Mouse (Mus musculus) kidney, adult 8-10 months (tissue): ENCODE data around the gene Fam47e.
"Not testable (repeated sequence)": the region's sequence is repeated elsewhere in the genome, so short reads cannot be mapped to it uniquely, and the experiment has no call there.

ENCODE experiments used
- DNase-seq, 2 experiments: peaks; one replicate each; pipeline ENCODE4 v3.0.0; 2022

Fam47e gene

GRCm38 (mm10) chr5:92554891-92555511, at the start of gene Fam47e:
Fam47e (plus strand) TSS chr5:92555069.
- peak in 1 of 2 experiments; percentile 10 for DNase-seq

DNA sequence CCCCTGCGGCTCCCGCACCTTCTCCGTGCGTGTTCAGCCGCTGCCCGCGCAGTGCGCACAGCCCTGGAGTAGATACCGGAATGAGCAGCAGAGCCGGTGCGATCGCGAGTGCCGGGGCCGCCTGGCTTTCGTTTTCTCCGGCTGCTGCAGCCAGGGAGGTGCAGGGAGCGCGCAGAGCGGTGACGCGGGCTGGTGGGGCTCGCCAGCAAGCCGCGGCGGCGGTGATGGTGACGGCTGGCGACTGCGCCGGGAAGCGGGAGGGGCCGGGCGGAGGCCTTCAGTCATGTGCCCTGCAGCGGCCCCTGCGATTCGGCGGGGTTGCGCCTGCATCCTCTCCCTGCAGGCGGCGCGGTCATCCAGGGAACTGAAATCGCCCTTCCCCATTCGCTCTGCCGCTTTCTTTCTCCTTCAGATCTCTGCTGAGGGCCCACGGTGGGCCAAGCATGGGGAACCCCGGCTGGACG, 49.4 kb upstream of the Fam47e start:
- peak; percentile 94 to 95 for DNase-seq

GRCm38 (mm10) chr5:92506301-92506729, 48.6 kb upstream of the Fam47e start:
- peak; percentile 34 to 45 for DNase-seq

DNA sequence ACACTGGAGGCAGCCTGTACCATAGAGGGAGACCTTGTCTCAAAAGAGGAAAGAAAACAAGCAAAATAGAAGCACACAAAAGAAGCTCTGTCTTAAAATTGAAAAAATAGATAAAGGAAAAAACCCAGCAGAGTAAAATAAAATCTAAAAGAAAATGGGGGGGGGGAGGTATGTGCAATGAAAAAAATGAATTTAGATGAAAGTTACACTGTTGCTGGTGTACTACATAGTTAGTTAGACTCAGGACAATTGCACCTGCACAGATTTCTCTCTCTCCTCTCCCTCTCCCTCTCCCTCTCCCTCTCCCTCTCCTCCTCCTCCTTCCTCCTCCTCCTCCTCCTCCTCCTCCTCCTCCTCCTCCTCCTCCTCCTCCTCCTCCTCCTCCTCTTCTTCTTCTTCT, 48.1 kb upstream of the Fam47e start, which contains the start of gene Scarb2:
Gene Scarb2 (minus strand): TSS at position 101 of the 400 bp plus-strand sequence.
- DNase-seq: no peak

DNA sequence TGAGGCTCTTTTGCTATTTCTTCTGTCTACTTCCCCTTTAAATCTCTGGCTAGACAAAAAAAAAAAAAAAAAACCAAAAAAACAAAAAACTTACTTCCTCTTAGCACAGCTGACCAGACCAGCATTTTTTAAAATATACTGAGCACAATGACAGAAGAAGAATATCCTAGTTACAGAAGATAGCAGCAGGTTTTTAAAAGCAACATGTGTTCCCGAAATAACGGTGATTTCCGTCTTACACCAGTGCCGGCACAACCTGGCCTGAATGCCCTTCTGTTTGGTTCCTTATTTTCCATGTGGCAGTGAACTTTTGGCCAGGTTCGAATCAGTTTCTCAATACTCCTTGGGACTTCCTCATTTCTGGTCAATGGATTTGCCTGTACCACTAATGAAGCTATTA, 46.0 kb upstream of the Fam47e start:
- DNase-seq: no peak

DNA sequence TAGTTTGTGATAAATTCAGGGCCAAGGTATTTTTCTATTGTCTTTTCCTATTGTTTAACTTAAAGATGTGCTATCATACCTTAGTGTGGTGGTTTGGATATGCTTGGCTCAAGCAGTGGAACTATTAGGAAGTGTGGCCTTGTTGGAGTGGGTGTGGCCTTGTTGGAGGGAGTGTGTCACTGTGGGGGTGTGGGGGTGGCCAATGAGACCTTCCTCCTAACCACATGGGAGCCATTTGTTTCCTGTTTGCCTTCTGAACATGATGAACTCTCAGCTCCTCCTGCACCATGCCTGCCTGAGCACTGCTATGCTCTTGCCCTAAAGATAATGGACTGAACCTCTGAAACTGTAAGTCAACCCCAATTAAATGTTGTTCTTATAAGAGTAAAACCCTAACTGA, 43.6 kb upstream of the Fam47e start:
- no peak for DNase-seq

GRCm38 (mm10) chr5:92512066-92512465, 42.8 kb upstream of the Fam47e start:
- no peak for DNase-seq

DNA sequence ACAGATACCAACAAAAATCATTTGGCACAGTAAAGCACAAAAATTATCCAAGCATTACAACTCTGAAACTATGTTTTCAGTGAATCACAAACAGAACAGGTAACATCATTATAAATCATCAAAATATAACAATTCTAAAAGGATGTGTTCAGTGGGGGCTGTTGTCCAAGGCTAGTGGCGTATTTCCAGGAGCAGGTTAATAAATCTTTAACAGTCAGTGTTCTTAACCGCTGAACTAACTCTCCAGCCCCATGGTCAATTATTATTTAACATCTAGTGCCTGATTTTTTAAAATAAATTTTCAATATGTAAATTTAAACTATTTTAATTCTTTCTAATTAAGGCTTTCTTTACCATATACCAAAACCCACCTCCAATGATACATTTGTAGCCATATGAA, 33.7 kb upstream of the Fam47e start:
- DNase-seq: not testable (repeated sequence)

DNA sequence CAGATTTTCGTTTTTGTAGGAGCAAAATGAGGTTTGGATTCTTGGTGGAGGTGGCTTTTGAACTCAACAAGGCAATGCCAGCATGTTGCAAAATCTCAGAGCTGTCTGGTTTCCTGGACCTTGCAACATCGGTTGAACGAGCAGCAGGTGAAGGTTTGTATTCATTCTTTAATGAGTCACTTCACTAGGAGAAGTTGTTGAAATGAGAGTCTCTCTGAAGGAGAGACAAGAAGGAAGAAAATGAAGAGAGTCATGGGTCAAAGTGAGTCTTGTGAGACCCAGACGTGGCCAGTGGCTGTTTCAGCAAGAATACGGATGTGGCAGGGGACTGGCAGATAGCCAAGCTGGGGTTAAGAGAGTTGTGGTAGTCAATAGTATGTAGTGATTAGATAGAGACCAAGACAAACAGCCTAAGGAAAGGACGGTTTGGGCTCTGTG, 30.0 kb upstream of the Fam47e start:
- DNase-seq: peak; percentile 47 to 53

- DNase-seq: no peak
These were observed 15.2 kb upstream of the Fam47e start for GRCm38 (mm10) chr5:92539698-92540097.

GRCm38 (mm10) chr5:92552611-92553010, 2.3 kb upstream of the Fam47e start:
- no peak for DNase-seq

GRCm38 (mm10) chr5:92553939-92554338, 930 bp upstream of the Fam47e start:
- peak in 1 of 2 experiments; percentile 16 for DNase-seq

DNA sequence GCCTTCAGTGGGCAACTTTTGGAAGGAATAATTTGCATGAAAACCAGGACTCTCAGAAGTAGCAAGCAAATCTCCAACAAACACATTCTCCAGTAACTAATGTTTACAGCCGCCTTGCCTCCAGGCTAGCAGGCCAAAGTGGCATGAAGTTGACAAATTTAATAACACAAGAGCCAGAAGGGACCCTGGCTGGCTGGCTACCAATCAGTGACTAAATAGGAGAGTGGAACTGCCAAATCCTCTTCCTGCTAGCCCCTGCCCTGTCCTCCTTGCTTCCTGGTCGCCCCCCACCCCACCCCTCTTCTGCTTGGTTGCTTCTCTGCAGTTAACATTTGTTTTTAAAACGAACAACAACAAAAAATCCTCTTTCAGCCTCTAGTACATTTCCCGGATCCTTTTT, 426 bp upstream of the Fam47e start:
- DNase-seq: no peak

- DNase-seq: no peak
These were observed 1.0 kb downstream of the Fam47e start for GRCm38 (mm10) chr5:92555905-92556304.

DNA sequence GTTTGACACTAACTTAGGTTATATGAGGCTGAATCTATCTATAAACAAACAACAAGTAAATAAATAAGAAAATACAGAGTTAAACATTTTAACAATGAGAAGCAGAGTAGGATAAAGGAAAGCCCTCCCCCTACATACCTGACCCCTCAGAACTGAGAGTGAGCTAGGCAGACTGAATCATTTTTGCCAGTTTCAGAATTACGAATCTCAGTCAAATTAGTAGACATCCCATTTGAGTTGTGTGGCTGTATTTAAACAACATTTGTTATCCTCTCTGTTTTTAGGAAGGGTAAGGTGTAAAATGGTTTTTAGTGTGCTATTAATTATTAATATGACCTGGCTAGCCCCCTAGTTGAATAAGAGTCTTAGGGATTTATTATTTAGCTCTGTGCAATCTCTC, 2.6 kb downstream of the Fam47e start:
- DNase-seq: no peak

DNA sequence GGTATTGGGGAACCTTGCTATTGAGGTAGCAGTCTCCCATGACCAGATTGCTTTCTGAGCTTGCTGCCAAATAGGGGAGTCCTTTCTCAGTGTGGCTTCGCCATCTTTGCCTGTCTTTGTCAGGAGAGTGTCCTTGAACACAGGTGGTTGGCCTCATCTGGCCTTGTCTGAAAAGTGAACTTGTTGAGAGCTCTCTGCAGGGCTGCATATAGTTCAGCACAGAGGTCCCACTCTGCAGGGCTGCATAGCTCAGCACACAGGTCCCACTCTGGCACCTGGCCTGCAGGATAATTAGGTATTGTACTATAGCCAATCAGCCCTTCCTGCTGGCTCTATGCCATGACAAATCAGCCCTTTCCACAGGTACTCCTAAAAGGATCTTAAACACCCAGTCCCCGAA, 5.3 kb downstream of the Fam47e start:
- DNase-seq: no peak

DNA sequence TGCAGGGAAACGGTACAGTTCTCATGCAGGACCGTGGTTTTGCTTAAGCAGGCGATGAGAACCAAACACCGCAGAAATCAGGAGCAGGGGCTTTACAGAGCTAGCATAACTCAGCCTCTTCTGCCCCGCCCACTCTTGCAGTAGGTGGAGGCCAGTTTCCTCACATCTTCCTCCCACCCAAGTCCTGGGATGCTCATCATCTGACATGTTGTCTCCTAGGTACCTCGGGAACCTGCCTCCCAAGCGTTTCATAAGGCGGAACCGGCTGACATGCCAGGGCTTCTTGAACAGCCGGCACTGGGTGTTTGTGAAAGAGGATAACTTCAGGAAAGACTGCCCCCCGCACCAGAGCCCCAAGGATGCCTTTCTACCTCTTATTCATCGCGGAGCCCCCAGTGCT, 7.1 kb downstream of the Fam47e start:
- no peak for DNase-seq

DNA sequence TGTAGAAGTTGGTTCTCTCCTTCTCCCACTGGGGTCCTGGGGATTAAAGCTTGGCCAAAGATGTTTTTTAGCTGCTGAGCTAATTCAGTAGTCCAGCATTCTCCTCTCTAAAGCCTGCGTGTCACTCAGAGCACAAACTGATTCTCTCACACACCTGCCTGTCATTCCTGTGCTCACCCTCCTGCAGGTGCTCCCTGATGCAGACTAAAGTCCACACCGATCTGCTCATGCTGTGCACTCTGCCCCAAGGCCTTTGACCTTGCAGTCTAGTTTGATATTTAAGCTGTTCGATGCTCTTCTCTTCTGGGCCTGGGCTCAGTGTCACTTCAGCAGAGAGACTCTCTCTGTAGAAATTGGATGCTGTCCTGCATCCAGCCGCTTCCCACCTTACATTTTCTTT, 16.4 kb downstream of the Fam47e start:
- peak; percentile 62 to 64 for DNase-seq

DNA sequence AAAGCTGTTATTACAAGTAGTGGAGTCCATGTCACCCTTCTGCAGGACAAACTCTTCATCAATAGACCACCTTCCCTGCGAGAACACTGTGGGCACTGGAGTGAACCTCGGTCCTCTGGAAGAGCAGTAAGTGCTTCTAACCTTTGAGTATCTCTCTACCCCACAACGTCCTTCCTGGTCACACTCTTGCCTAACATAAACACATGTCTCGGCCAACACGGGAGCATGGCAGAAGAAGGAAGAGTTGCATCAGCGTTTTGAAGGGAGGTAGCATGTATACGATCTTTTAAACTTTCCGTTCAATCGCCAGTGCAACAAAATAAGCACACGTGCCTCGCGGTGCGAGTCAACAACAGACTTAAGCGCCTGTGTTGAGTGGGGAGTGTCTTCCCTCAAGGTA, 24.7 kb downstream of the Fam47e start:
- no peak for DNase-seq

DNA sequence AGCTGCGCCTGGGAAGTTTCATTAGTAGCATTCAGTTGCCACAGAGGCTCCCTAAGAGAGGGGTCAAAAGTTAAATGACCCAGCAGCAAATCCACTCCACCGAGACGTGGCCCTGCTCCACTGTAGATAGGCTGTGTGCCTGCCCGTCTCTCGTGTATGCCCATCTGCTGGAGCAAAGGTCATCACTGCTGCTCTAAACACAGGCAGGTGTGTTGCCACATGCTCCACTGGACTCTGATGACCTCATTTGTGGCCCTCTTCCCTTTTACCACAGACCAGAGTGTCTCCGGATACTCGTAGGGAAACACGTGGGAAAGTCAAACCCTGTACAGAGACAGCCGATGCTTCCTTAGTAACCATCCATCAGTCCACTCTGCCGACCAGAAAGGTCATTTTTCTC, 31.1 kb downstream of the Fam47e start:
- DNase-seq: peak; percentile 24 to 30

GRCm38 (mm10) chr5:92595026-92595425, 40.2 kb downstream of the Fam47e start:
- no peak for DNase-seq

DNA sequence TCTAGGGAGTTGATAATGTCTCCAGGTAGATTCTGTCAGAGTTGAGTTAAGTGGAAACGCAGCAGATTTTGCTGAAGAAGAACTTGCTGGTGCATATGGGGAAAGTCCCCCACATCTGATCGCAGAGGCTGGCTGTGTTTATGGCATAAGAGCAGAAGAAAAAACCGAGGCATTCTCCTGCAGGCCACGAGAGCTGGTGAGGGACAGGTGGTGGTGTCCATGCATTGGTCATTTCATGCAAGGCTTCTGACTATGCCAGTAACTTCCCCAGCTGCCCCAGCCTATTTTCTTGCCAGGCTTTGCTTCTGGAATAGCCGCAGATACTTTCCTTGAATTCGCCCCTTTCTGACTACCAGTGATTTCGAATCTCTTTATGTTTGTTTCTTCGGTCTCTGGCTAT, 42.0 kb downstream of the Fam47e start:
- DNase-seq: no peak

DNA sequence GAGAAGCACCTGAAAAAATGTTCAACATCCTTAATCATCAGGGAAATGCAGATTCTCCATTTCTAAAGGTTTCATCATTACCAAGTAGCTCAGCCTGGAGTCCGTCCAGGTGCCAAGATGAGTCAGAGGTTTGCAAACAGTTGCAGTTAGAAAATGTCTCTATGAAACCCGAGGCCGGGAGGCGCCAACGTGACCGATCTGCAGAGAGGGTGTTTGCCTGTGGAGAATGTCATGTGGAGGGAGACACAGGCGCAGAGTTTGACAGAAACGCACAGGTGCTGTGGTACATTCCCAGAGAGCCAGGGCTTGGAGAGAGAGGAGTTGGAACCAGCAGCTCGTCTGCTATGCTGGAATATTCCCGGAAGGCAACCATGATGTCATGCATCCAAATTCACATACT, 44.2 kb downstream of the Fam47e start:
- no peak for DNase-seq

DNA sequence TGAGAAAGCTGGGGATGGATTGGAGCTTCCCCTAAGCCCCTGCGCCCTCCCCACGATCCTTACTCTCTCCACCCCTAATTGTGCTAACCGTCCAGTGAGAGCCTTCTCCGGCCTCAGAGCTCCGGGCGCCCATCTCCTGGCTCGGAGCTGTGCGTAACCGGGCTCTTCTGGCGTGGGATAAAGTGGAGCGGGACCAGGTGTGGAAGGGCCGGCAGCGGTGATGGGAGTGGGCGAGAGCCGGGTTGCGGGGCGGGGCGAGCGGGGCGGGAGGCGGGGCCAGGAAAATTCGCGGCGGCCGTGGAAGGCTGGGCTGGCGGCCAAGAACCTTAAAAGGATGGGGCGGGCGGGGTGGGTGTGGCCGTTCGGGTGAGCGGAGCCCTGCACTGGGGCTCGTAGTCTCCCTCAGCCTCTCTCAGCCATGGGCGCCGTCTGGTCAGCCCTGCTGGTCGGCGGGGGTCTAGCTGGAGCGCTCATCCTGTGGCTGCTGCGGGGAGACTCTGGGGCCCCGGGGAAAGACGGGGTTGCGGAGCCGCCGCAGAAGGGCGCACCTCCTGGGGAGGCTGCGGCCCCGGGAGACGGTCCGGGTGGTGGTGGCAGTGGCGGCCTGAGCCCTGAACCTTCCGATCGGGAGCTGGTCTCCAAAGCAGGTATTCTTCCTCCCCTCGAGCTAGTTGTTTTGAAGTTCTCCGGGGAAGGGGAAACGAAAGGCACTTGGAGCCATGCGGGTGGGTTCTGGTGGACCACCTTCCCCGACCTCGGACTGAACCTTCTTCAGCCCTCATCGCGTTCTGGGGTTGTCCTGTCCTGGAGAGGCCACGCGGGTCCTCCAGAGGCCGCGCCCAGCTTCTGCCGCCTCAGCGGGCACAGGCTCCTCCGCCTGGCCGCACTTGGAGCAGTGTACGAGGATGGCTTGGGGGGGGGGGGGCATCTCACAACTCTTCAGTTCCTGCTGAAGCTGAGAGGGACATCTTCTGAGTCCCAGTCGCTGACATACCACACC, 48.1 kb downstream of the Fam47e start, which contains the start of gene Stbd1:
Gene Stbd1 (plus strand): TSS at position 351 of the 1,000 bp plus-strand sequence.
- peak in 1 of 2 experiments; percentile 49 for DNase-seq
